Mouse (Mus musculus): ENCODE measurements around the gene Bysl.

Bysl gene

DNA sequence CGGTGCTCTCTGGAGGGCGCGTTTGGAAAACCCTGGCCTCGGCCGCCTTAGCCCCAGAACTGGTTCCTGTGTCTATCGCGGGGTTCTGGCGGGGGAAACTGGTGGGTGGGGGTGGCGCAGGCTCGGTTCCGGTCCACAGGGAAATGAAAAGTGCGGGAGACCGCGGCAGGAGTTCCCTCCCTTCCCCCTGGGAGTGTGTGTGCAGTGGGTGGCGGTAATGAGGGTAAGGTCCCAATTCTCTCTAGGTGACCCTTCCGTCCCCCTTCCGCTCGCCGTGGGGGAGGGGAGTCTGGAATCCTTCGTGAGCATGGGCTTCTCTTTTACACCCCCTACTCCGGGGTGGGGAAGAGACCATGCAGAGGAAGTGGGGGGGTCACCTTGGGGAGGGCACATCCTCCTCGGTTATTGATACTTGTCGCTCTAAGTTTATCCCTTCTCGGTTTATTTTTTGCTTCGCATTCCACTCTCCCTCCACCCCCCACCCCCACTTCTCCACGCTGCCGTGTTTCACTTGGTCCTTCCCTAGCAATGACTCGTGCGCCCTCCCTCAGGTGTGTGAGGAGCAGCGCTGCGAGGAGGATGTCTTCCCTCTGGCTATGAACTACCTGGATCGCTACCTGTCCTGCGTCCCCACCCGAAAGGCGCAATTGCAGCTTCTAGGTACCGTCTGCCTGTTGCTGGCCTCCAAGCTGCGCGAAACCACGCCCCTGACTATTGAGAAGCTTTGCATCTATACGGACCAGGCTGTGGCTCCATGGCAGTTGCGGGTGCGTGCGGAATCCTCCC lies 16.9 kb downstream of the Bysl start:
- DNase-seq (ENCODE audit: low spot score) = no peak

DNA sequence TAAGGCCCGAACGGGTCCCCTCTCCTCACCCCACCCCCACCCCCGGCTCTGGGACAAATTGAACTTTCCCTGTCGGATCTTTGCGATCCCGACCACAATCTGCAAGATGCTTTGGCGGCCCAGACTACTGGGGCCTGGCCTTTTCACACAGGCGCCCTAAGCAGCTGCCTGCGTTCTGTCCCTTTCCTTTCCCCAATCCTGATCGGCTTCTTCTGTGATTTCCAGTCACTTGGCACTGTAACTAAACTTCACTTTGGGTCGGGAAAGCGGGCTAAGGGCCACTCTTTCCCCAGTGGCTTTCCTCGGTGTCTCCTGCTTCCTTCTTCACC lies 17.5 kb downstream of the Bysl start:
- peak; percentile 63 for DNase-seq (ENCODE audit: low spot score)

DNA sequence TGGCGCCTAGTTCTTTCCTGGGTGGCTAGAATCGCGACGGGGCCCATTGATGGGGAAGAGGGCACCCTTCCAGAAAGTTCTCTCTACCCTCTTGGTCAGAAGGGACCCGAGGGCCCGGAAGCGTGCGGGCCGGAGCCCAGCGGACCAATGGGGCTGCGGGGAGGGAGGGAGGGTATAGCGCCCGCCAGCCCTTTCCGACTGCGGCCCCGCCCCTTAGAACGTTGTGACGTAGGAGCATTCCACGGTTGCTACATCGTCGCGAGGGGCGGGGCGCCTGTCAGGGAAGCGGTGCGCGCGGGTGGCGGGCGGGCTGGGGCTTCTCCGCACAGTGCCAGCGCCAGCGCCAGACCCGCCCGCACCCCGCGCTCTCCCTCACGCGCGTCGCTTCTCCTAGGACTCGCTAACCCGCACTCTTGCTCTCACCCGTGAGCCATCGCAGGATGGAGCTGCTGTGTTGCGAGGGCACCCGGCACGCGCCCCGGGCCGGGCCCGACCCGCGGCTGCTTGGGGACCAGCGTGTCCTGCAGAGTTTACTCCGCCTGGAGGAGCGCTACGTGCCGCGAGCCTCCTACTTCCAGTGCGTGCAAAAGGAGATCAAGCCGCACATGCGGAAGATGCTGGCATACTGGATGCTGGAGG lies 18.0 kb downstream of the Bysl start:
- DNase-seq (ENCODE audit: low spot score) = peak; percentile 96

DNA sequence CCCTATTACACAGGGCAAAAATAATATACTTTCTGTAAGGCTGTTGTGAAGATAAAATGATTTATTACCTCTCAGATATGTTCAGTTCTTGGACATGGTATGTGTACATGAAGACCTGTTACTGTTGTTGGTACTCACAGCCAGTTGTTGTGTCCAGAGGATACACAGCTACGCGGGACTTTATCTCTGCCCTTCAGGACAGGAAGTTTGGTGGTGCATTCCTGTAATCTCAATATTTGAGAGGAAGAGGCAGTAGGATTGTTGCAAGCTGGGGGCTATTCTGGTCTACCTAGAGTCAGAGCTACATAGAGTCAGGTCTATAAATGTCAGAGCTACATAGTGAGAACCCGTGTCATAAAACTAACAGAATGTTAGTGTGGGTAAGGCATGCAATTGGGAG lies 20.2 kb downstream of the Bysl start:
- no peak for DNase-seq (ENCODE audit: low spot score)

DNA sequence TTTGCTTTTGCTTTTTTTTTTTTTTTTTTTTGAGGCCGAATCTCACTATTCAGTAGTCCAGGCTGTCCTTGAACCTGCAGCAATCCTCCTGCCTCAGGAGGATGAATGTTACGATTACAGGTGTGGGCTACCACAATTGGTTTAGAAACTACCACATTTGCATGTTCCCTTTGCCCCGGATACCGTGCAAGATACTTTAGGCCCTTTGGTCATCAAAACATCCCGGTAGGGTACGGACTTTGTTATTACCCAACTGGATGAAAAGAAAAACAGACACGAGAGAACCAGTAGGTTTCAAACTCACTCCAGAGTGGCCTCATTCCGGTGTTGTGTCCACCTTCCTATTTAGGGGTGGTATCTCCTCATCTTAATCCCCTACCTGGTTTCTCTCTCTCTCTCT lies 22.8 kb downstream of the Bysl start:
- DNase-seq (ENCODE audit: low spot score) = no peak

DNA sequence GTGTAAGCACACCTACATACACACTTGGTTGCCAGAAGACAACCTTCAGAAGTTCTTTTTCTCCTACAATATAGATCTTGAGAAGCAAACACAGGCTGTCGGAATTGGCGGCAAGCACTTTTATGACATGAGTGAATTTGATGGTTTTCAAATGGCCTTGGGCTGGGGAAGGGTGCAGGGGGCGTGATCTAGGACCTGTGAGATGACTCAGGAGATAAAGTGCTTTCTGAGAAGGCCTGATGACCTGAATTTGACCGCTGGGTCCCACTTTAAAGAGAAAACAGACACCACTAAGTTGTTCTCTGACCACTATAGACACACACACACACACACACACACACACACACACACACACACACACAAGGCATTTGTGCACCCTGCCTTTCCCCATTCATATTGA lies 30.3 kb downstream of the Bysl start:
- no peak for DNase-seq (ENCODE audit: low spot score)

DNA sequence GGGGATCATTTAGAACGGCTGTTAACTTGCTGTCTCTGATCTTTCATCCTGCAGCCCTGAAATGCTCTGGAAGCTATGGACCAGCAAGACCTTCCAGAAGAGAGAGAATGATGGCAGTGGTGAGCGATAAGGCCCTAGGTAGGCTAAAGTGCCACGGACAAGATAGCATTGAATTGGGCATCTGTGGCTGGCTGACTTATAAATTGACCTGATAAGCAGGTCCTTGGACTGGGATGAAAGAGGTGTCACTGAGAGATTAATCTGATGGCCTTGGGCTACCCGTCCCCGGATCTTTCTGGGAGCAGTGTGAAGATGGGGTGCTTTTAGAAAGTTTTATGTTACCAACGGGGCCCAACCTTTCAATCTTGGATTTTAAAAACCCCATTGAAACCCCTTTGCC lies 32.6 kb downstream of the Bysl start:
- DNase-seq (ENCODE audit: low spot score) = no peak

DNA sequence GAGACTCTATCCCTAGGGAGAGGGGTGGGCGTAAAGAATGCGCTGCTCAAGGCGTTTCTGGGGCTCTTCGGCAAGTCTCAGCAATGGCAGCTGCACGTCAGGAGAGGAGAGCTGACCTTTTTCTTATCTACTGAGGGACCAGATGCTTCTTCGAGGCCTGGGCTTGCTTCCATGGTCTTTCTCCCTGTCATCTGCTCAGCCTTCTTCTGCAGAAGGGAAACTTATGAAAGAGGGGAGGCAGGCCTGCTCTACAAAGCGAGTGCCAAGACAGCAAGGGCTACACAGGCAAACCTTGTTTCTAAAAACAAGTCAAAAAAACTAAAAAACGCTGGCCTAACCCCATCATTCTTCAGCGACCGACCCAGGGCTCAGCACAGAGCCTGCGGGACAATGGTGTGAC lies 36.5 kb downstream of the Bysl start:
- no peak for DNase-seq (ENCODE audit: low spot score)

DNA sequence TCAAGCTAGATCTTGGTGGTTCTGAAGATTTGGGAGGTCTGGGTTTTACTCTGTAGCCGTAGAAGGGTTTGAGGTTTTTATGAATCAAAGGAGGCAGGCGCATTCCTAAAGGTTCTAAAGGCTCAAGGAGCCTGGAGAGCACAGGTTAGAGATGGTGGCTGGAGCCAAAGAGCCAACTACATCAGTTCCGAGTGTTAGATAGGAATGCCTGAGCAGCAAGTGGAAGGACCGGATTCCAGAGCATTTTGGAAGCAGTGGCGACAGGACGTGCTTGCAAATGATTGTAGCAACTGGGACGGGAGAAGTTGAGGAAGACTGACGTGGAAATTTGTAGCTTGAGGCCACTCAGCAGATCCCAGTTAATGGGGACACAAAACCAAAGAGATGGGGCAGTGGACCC lies 37.3 kb downstream of the Bysl start:
- no peak for DNase-seq (ENCODE audit: low spot score)

DNA sequence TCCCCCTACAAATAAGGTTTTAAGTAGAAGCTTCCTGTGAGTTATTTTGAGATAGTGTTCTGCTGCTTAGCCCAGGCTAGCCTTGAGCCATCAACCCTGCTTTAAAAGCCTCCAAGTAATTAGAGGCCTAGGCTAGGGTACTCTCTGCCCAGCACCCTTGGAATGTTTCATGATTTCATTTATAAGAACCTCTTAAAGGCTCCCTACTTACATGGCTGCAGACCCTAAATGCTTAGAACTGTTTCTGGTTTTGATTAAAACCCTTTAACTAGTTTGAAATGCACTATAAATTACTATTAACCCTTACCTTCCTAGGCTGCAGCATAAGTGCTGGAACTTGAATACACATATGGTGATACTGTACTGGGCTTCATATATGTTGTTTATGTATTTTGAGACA lies 38.9 kb downstream of the Bysl start:
- DNase-seq (ENCODE audit: low spot score) = no peak

DNA sequence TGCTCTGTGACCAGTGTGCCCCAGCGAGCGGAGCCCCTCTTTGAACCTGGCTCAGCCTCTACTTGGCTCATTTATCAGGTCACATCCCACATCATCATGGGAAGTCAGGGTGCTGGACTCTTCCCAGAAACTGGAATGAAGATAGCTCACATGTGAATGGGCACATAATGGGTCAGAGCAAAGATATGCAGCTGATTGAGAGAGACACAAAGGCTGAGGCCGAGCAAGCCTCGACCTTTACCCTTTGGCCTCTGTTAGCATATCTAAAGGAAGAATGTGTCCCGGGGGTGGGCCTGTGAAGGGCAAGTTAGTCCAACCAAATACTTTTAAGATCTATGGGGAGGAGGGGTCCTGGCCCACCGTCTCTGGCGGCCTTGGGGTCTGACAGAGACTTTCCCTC lies 39.7 kb downstream of the Bysl start:
- DNase-seq (ENCODE audit: low spot score) = no peak

DNA sequence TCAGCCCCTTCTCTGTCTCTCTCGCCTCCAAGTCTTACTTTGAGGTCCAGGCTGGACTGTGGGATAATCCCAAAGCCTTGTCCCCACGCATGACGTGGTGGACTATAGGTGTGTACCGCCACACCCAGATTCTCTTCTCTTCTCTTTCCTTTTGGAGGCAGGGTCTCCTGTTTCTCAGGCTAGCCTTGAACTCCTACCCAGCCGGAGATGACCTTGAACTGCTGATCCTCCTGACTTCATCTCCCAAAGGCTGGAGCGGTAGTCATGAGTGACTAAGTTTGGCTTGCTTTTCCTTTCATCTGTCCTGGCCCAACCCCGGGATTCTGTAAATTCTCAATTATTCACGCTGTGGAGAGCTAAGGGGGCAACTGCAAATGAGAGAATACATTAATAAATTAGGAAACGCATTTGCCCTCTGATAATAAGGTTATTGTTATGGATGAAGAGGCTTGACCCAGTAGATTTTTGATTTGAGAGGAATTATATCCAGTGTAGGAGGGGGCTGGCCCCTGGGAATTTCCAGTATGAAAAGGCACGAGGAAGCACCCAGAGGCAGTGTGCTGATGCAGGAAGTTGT lies 42.3 kb downstream of the Bysl start:
- DNase-seq (ENCODE audit: low spot score) = no peak

DNA sequence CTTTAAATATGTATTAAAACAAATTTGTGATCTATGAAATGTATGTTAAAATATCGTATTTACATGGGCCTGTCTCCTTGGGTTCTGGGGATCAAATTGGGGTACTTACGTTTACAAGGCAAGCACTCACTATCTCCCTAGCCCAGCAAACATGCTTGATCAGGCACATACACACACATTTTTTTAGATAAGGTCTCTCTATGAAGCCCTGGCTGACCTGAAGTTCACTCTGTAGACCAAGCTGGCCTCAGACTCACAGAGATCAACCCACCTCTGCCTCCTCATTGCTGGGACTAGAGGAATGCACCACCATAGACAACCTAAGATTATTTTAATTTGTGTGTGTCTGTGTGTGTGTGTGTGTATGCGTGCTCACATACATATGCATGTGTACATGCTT lies 42.9 kb downstream of the Bysl start:
- DNase-seq (ENCODE audit: low spot score) = no peak

DNA sequence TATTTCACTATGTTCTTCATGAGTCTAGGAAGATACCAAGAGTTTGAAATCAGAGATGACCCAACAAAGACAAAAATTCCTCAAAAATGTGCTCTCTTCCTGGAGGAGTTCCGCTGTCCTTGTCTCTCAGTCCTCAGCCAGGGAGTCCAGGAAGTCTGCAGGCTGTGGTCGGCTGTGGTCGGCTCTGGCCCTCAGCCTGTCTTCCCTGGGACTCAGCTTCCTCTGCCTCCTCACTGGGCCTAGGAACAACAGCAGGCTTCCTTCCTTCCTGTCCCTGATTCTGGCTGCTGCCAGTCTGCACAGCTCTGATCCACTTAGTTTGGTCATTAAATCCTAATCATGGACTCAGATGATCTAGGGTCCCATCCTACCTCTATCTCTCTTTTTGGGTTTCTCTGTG lies 44.0 kb downstream of the Bysl start:
- DNase-seq (ENCODE audit: low spot score) = no peak

DNA sequence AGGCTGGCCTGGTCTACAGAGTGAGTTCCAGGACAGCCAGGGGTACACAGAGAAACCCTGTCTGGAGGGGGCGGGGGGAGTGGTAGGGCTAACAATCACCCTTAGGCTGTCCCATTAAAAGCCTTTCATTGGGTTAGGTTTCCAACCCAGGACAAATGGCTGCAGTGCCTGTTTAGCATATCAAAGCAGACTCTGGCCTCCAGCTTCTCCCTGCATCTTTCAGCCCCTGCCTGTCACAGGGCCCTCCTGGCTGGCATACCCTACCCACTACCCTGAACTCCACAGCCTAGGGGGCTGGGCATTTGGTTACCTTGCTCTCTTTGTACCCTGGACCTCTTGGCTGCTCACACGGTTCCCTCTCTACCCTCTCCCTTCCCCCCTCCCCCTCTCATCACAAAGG lies 45.2 kb downstream of the Bysl start:
- no peak for DNase-seq (ENCODE audit: low spot score)

DNA sequence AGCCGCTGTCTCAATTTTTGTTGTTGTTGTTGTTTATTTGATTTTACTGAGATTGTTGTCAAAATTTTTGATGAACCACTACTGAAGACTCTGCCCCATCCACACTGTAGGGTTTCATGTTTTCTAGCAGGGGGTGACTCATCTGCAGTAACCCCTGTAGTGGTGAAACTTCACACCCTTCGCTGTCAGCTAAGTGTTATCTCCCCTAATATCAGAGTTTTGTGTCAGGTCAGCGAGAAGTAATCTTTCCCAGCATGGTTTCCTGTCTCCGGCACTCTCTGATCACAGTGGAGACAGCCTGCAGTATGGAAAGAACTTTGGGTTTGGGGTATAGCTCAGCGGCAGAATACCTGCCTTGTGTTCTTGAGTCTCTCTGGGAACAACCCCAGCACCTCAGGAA lies 46.7 kb downstream of the Bysl start:
- no peak for DNase-seq (ENCODE audit: low spot score)

DNA sequence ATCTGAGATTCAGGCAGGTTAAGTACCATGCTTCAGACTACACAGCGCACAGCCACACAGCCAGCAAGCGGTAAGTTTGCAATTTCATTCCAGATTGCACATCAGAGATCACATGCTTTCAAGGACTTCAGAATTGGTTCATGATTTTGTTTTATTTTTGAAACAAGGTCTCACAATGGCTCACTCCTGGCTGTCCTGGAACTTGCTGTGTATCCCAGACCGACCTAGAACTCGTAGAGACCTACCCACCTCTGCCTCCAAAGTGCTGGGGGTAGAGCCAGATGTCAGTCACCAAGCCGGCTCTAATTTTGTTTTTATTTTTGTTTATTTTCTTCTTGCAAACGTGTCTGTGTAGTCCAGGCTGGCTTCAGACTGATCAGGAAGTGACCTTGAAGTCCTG lies 48.4 kb downstream of the Bysl start:
- no peak for DNase-seq (ENCODE audit: low spot score)

DNA sequence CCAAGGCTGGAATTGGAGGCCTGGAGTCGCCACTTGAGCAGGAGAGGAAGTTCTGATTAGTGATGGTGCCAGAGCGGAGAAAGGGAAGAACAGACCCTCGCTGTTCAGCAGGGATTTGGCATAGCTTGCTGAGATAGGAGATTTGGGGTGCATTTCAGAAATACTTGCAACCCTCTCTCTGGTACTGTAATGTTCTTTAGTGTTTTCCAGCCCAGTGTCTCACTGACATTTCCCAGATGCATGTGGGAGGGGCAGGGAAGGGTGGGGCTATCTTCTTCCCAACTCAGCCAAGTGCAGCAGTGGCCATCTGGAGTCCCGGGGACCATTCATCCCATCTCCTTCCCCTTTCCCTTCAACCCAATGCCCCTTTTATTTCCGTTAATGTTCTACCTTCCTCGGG lies 51.6 kb downstream of the Bysl start:
- no peak for DNase-seq (ENCODE audit: low spot score)

DNA sequence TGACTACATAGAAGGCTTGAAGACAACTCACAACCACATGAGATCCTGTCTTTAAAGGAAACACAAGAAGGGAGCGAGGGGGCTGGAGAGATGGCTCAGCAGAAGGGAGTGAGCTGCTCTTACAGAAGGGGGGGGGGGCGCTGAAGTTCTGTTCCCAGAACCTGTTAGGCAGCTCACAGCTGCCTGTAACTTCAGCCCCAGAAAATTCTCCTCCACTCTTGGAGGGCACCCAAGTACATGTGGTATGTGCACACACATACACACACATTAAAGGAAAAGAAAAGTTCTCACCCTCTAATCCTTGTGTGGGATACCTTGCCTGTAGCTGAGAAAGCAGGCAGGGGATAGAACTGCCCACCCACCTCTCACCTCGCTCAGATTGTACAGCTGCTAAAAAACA lies 54.1 kb downstream of the Bysl start:
- no peak for DNase-seq (ENCODE audit: low spot score)

DNA sequence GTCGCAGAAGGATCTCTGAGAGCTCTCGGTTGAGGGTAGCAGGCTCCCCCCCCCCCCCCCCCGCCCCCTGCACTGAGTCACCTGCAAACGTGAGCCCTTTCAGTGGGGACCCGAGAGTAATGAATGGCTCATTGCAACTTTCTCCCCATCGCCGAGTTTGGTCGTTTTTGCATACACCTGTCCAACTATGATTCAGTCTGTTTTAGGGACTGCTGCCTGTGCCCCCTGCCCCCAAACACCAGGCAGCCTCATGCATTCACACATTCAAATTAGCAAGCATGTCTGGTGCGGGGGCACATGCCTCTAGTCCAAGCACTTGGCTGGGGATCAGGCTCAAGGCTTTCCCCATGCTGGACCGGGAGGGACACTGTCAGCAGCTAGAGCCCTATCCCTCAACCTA lies 56.7 kb downstream of the Bysl start:
- DNase-seq (ENCODE audit: low spot score) = no peak

DNA sequence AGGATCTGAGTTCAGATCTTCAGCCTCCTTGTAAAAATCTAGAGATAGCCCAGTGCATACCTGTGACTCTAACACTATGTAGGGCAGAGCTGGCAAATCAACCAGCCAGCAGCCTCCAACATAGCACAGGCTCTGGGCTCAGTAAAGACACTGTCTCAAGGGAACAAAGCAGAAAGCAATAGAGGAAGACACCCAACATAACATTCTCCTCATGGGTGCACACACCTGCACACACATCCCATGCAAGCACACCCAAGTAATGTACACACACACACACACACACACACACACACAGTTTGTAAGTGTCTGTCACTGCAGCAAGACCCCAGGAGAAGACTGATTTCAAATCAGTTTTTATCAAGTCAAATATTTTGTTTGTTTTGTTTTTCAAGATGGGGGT lies 58.3 kb downstream of the Bysl start:
- DNase-seq (ENCODE audit: low spot score) = no peak

DNA sequence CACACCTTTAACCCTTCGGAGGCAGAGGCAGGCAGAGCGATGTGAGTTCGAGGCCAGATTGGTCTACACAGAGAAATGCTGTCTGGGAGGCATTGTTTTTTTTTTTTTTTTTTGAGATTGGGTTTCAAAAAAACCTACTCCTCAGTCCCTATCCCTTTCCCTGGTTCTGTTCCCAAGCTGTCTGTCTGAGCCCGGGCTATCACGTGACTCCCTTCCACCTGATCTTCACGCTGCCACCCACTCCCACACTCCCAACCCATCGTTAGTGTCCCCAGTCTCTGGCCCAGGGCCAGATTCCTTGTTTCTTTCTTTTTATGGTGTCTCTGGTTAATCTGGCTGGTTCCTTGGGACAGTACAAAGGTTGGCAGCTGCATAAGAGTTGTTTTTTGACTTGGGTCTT lies 60.2 kb downstream of the Bysl start:
- DNase-seq (ENCODE audit: low spot score) = no peak
